Mouse (Mus musculus): ENCODE results near the gene Lats1.
A peak's percentile ranks its signal among the peaks of the same experiment; 100 is the strongest.

Lats1 gene

DNA sequence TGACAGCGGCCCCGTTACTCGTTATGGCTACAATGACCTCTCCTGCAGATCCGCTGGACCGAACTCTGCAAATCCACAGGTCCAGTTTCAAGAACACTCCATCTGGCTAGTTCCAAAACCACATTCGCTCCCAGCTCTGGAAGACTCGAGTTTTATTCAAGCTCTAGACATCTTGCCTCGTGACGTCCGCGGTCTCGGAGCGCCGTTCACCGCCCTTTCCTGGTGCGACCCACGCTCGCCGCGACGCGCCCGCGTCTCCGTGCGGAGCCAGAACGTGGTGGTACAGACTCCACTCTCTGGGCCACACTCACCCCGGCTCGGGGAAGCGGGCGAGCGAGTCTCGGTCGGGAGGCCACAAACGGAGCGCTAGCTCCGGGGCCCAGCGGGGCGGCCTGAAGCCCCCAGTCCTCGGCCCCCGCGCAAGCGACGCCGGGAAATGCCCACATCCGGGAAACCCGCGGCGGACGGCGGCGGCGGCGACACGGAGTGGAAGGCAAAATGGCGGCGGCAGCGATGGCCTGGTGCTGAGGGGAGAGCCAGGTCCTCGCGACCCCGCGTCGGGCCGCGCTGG, at the start of gene Lats1, which contains the start of gene Pcmt1:
TSS of gene Lats1 (plus strand) at position 484 of the 571 bp plus-strand sequence.
TSS of gene Pcmt1 (minus strand) at position 406 of the 571 bp plus-strand sequence.
- DNase-seq (ENCODE audit: low read depth): peak; percentile 65

DNA sequence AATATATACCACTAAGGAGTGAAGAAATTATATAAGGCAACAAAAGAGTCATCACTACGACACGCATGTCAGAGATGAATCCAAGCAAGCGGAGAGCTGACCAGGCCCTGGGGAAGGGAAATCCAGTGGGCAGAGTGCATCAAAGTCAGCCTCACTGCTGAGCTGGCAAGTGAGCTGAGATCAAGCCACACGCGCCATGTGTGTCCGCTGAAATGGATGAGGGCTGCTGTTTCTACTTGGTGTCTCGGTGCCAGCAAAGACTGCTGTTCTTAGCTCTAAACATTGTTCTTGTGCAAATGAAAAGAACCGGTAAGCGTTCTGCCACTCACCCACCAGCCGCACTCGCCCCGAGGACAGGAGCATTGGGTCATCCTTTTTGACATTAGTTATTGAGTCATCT, 40.6 kb upstream of the Lats1 start:
- no peak for DNase-seq (ENCODE audit: low read depth)

DNA sequence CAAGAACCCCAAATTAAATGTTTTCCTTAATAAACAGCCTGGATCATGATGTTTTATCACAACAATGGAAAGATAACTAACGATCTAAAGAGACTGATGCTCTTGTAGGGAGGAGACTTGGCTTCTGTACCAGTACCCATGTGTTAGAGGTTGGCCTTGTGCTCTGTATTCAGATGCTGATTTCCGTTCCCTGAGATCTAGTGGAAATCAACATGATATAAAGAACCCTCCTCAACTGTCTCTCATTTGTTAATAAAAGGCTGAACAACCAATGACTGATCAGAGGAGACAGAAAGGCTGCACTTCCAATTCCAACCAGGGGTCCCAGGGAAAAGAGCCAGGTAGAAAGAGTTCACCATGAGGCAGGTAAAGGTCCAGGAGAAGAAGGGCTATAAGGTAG, 35.1 kb upstream of the Lats1 start:
- DNase-seq (ENCODE audit: low read depth): no peak

DNA sequence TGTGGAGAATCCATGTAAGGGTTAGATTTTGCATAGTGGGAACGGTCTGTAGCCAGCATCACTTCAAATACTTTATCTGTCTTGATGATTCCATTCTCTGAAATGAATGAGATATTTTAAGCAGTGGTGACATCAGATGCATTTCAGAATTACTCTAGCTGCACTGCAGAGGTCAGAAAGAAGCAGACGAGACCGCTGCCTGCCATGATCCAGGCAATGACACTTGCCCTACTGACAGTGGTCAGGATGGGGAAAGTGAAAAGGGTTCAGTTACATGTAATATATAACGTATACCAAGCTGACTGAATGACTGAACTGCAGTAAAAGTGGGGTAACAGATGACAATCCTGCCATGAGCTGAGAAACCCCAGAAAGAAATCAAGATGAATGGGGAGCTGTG, 32.0 kb upstream of the Lats1 start:
- DNase-seq (ENCODE audit: low read depth): no peak

DNA sequence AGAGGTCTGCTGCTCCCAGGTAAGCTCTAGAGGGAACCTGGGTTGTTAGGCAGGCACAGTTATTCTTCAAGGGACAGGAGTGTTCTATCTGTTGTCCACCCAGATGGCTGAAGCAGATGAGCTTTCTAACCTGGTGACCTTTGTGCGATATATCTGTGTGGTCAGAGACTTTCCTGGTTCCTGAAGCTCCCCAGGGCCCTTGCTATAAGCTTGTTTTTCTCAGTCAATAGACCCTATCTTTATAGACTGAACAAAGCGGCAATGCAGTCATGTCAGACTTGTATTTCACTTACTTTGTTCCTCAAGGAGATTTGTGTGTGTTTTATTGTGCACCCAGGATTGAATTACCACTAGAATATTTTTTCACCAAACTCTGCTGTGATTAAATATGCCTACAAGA, 30.0 kb upstream of the Lats1 start:
- DNase-seq (ENCODE audit: low read depth): no peak

DNA sequence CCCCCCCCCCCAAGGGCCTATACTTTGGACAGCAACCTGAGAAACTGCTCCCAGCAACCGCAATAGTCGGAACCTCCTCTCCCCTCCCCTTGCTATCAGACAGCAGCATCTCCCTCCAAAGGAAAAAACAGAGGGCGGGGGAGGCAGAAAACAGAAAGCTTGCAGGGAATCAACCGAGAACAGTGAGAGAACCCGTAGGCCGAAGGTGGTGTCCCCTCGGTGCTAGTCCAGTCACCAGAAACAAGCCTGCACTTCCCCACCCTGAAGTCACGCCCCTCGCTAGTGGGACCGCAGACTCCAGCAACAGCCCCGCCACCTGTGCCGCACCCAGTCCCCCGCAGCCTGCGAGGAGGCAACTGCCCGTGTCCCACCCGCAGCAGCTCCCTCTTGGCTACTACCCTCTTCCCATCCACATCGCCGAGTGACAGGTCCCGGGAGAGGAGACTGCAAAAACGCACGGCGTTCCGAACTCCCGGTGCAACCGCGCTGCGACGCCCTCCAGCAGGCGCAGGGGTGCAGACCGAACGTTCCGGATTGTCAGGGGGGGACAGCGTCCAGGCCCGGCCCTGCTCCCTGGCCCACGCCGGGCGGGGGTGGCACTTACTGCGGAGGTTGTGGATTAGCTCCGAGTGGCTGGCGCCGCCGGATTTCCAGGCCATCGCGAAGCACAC, 18.4 kb upstream of the Lats1 start:
- peak; percentile 90 for DNase-seq (ENCODE audit: low read depth)

DNA sequence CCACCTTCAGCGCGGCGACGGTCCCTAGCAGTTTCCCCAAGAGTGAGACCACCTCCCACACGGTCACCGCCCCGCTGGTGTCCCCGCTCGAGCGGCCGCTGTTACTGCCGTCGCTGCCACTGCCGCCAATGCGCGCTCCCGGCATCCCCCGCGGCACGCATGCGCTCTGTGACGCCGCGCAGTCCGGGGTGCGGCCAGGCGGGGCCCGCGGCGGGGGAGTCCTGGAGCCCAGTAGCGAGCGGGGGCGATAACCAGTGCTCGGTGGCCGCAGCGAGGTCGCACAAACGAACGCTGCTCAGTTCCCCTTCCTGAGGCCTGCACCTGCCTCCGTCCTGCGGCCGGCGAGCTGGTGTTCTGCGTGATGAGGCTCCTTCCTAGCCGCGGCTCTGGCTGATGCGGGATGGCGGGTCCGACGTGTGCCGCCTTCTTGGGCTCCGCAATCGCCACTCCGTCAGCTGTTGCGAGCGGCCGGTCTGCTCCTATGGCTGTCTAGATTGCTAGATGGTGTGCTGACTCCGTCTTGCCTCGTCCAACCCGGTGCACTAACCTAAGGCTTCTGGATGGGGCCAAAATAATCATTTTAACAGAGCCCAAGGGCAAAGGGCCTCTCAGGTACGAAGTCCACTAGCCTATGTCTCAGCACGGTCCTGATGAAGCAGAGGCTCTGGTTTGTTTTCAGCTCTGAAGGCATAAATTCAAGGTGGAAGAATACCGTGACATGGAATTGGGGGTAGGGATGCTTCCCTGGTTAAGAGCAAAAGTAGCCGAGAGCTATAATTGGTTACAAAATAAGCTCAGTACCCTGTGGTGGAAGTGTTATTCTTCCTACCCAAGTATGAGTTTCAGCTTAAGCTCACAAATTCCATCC, 17.6 kb upstream of the Lats1 start:
- DNase-seq (ENCODE audit: low read depth): peak; percentile 85

DNA sequence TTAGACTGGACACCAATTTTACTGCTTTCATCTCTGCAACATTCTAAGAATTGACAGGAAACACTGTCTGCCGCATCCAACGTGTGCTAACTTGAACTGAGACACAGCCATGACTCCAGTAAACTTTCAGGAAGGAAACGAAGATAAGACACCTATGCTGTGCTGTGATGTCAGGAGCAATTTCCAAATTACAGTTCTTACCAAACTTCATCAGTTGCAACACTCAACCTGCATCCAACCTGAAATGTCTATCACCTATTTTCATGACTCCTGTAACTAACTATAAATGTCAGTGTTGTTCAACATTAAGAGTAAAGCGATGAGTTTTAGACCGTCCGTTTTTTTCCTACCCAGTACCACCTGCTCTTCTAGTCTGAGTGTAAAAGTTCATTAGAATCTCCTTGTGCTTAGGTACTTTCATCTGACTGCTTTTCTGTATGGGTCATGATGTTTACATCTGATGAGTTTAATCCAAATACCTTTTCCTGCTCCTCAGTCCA, 16.9 kb upstream of the Lats1 start:
- DNase-seq (ENCODE audit: low read depth): peak; percentile 54

DNA sequence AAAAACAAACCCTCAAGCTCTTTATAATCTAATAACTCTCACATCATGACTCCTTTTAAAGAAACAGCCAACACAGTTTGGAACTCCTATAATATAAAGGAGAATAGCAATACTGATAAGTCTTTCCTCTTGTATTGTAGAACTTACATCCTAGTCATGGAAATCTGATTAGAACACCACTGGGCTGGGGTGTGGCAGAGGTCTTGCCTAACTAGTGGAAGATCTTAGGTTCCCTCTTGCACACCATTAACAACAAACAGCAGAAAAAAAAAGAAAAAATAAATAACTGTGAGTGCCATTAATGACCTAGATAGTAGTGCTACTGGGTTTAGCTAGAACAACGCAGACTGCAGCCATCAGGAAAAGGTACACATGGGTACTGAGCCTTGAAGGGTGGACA, 16.1 kb upstream of the Lats1 start:
- DNase-seq (ENCODE audit: low read depth): peak; percentile 33

DNA sequence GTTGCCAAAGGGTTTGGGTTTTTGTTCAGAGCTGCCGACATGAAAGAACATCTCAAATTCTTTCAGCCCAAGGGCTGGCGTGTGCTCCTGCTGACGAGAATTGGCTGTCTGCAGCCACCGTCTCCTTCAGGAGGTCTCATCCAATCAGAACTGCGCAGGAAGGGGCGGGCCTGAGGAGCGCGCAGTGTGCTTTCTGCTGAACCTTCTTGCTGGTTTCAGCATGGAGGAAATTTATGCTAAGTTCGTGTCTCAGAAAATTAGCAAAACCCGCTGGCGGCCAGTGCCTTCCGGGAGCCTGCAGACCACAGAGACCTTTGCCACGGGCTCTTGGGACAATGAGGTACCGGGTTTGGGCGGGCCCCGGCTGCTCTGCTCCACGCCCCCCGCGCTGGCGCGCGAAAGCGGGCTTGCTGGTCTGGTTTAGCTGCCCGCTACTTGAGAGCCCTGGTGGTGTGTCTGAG, 13.6 kb upstream of the Lats1 start, which contains the start of gene Nup43:
TSS of gene Nup43 (plus strand) at position 162 of the 461 bp plus-strand sequence.
- peak; percentile 92 for DNase-seq (ENCODE audit: low read depth)

DNA sequence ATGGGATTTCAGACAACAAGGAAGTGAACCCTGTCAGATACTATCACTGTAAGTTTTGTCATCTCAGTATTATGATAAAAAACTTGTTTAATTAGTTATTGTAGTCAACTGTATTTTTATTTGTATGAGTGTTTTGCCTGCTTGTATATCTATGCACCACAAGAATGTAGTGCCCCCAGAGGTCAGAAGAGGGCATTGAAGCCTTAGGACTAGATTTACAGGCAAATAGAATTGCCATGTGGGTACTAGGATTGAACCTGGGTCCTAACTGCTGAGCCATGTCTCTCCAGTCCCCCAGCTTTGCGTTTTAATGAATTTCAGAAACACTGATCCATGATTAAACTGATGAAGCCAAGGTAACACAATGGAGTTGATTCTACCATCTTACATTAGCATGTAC, 7.3 kb upstream of the Lats1 start:
- DNase-seq (ENCODE audit: low read depth): peak; percentile 78

DNA sequence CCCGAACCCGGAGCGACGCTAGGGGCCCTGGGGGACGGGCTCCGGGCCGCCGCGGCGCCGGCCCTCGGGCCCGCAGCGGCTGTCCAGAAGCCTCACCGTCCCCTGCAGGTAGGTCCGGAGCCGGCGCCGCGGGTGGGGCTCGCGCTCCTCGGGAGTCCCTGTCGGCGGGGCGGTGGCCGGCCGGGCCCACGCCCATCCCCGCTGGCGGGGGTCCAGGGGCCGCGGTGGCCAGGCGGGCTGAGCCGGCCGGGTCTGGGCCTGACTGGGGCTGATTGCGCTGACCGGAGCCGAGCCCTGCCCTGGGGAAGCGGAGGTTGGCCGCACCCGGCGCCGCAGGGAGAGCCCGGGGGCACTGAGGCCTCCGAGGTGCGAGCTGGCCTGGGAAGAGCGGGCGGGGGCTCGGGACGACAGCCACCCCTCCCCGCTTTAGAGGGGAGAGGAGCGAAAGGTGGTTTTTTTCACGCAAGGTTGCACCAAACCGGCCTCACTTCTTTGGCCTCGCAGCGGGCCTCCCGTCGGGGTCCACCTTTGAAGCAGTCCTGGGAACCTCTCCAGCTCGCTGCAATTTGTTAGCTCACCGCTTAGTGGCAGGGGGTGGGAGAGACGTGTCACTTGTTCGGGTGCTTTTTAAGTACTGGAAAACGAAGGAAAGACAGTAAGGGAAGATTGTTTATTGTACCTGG, 470 bp downstream of the Lats1 start:
- peak; percentile 74 for DNase-seq (ENCODE audit: low read depth)

DNA sequence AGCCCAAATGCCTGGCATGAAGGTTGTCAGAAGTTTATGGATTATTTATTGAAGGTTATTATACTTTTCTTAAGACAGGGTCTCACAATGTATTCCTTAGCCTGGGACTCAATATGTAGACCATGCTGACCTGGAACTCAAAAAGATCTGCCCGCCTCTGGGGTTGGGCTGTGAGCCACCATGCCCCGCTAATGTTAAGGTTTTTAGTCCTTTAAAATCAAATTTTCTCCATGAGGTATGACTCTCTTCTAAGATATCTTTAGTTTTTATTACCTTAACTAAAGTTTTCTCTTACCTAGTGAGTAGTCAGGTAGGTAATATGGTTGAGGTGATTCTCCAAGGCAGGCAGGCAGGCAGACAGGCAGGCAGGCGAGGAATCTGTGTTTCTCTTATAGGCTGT, 1.2 kb downstream of the Lats1 start:
- no peak for DNase-seq (ENCODE audit: low read depth)

DNA sequence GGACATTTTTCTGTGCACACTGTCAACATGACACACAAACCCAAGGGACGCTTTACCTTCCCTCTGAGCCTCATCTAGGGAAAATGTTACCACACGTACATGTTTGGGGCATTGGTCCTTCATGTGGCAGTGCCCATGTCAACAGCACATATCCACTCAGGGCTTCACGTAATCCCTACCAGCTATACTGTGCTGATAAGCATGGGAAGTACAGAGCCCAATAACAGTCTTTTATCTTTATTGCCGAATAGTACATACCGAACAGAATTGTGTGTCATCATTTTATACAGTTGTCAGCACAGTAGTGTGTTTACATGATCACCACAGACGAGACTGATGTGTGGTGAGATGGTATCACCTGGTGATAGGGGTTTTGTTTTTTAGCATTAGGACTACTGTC, 5.9 kb downstream of the Lats1 start:
- no peak for DNase-seq (ENCODE audit: low read depth)

DNA sequence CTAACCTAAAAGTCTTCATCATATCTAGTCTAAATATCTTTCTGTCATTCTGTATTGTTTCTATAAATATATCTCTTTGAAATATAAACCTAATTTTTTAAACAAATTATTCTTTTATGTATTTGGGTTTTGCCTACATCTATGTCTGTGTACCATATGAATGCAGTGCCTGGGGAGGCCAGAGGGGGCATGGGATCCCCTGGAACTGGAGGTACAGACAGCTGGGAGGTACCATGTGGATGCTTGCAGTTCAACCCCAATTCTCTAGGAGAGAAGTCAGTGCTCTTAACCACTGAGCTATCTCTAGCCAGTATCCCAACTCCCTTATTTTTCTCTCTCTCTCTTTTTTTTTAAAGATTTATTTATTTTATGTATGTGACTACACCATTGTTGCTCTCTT, 14.3 kb downstream of the Lats1 start:
- peak; percentile 36 for DNase-seq (ENCODE audit: low read depth)

DNA sequence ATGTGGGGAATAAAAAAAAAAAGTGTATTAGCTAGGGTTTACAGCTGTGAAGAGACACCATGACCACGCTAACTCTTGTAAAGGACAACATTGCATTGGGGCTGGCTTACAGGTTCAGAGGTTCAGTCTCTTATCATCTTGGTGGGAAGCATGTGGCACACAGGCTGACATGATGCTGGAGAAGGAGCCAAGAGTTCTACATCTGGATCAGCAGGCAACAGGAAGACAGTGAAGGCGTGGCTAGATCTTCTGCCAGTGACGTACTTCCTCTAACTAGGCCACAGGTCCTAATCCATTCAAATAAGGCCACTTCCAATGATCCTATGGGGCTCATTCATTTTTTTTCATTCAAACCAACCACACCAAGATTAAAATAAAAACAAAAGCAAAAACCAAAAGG, 19.1 kb downstream of the Lats1 start:
- no peak for DNase-seq (ENCODE audit: low read depth)

DNA sequence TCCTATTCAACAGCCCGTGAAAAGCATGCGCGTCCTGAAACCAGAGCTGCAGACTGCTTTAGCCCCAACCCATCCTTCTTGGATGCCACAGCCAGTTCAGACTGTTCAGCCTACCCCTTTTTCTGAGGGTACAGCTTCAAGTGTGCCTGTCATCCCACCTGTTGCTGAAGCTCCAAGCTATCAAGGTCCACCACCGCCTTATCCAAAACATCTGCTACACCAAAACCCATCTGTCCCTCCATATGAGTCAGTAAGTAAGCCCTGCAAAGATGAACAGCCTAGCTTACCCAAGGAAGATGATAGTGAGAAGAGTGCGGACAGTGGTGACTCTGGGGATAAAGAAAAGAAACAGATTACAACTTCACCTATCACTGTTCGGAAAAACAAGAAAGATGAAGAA, 21.6 kb downstream of the Lats1 start:
- no peak for DNase-seq (ENCODE audit: low read depth)

DNA sequence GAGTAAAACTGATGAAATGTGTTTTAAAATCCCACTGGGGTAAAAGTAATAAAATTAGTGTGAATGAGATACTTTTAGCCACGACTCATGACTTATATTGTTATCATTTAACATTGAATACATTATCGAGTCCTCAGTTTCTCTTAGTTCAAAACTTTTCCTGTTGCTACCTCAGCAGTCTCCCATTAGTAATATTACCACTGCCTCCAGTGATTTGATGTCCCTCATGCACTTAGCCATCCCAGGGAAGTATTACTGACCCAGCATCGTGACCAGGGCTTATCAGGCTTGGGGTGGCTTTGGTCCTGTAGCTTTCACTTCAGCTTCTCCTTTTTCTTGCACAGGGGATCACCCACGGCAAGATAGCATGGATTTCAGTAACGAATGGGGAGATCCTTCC, 29.1 kb downstream of the Lats1 start:
- no peak for DNase-seq (ENCODE audit: low read depth)

DNA sequence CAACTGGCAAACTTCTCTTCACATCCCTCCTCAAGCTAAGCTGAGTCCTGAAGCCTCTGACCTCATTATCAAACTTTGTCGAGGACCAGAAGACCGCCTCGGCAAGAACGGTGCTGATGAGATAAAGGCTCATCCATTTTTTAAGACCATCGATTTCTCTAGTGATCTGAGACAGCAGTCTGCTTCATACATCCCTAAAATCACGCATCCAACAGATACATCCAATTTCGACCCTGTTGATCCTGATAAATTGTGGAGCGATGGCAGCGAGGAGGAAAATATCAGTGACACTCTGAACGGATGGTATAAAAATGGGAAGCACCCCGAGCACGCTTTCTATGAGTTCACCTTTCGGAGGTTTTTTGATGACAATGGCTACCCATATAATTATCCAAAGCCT, 31.5 kb downstream of the Lats1 start:
- DNase-seq (ENCODE audit: low read depth): no peak

DNA sequence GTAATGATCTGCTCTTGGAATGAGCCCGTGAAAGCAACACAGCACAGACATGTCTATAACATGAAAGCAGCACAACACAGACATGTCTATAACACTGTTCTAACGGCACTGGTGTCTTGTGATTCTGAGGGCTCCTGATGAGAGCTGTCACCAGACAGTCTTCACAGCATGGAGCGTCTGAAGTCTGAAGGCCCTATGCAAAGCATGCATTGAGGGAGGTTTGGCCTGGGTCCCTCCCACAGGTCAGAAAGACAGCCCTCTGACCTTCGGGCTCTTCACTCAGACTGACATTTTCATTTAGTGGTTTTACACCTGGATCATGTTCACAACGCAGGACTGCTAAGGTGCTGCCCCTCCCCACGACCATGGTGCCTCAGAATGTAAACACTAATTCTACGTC, 34.0 kb downstream of the Lats1 start:
- DNase-seq (ENCODE audit: low read depth): no peak

DNA sequence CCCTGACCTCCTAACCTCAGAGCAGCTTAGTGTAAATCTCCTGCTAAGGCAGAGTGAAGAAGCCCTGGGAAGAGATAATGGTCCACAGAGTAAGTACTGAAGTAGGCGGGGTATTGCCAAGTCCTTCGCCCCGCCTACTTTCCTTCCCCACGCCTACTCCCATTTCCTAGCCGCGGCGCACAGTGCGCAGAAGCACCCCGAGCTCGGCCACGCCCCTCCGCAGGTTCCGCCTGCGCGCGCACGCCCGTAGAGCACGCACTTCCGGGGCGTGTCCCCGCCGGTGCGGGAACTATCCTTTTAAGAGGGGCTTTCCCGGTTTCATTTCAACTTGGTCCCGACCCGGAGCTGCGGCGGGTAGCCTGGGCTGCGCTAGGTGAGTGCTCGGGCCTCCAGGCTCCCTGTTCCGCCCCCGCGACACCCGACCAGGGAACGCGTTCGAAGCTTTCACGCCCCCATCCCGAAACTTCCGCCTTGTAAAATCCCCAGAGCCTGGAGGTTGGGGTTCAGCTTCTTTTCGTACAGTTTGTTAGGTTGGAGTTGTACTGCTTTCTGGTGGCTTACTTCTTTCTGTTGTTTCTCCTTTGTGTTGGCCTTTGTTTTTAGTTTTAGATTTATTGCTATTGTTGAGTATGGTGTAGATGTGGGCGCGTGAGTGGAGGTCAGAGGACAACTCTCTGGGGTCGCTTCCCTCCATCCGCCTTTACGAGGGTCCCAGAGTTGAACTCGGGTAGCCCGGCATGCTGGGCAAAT, 44.9 kb downstream of the Lats1 start, which contains the start of gene Katna1:
TSS of gene Katna1 (plus strand) at position 250 of the 750 bp plus-strand sequence.
- DNase-seq (ENCODE audit: low read depth): peak; percentile 98

All from 416B (cell line).